Mouse (Mus musculus) spleen, adult 2 months (tissue): Measurements from ENCODE around the gene Cysrt1. TPM values are rescaled to one million over a fixed set of nuclear protein-coding genes. Genes with fewer than 3 reads are reported as not detected.

Source experiments
- DNase-seq, 2 experiments: peaks; one replicate each; pipeline versions ENCODE4 v3.0.0 to v3.0.0-alpha.2; 2012 to 2021; ENCODE audit warnings: low spot score in 2 of 2, low read depth in 1 of 2
- H3K27ac ChIP-seq: fragments of 200-500 bp; 2 replicates; pipeline ENCODE4 v1.5.1; 2012; ENCODE audit warnings: low read length, inconsistent platforms; ENCODE audit not compliant: insufficient read depth
- H3K27me3 ChIP-seq: fragments of 200-500 bp; 2 replicates; pipeline ENCODE4 v1.6.1; 2012; ENCODE audit warnings: mild to moderate bottlenecking, moderate library complexity, low read length, inconsistent platforms; ENCODE audit not compliant: control insufficient read depth, insufficient read depth
- H3K36me3 ChIP-seq: fragments of 200-500 bp; 2 replicates; pipeline ENCODE4 v1.6.1; 2012; ENCODE audit warnings: mild to moderate bottlenecking, low read length, inconsistent platforms; ENCODE audit not compliant: control insufficient read depth, insufficient read depth
- H3K4me1 ChIP-seq: fragments of 200-500 bp; 2 replicates; pipeline ENCODE4 v1.6.1; 2011; ENCODE audit warnings: inconsistent platforms; ENCODE audit not compliant: control insufficient read depth, insufficient read depth, insufficient read length
- H3K4me3 ChIP-seq: fragments of 200-500 bp; 2 replicates; pipeline ENCODE4 v1.5.1; 2011; ENCODE audit warnings: mild to moderate bottlenecking, inconsistent platforms; ENCODE audit not compliant: insufficient read depth, insufficient read length; ENCODE audit errors: extremely low read depth
- CTCF ChIP-seq: fragments of 200-500 bp; IDR thresholded peaks from 2 replicates; pipeline ENCODE4 v1.5.1; 2011; ENCODE audit warnings: mild to moderate bottlenecking, inconsistent platforms; ENCODE audit not compliant: insufficient read depth, insufficient read length, insufficient replicate concordance; ENCODE audit errors: extremely low read depth
- POLR2A ChIP-seq: fragments of 200-500 bp; IDR thresholded peaks from 2 replicates; pipeline ENCODE4 v1.6.1; 2011; ENCODE audit warnings: low read depth, low read length, inconsistent platforms
- WGBS: fragments of 180-500 bp; shearing (Covaris S2); methylation state at CpG from one replicate; pipeline ENCODE4 v1.1.7; 2018; 5-methylcytosine and 5-hydroxymethylcytosine counted together
- polyA plus RNA-seq: library from polyadenylated mRNA; depleted of rRNA; stranded (reverse); fragments of >200 nt; gene quantifications from 2 replicates; pipeline ENCODE4 v1.2.3, GENCODE M21; 2012

The Cysrt1 gene
- polyA plus RNA-seq, 1 experiment = not detected

DNA sequence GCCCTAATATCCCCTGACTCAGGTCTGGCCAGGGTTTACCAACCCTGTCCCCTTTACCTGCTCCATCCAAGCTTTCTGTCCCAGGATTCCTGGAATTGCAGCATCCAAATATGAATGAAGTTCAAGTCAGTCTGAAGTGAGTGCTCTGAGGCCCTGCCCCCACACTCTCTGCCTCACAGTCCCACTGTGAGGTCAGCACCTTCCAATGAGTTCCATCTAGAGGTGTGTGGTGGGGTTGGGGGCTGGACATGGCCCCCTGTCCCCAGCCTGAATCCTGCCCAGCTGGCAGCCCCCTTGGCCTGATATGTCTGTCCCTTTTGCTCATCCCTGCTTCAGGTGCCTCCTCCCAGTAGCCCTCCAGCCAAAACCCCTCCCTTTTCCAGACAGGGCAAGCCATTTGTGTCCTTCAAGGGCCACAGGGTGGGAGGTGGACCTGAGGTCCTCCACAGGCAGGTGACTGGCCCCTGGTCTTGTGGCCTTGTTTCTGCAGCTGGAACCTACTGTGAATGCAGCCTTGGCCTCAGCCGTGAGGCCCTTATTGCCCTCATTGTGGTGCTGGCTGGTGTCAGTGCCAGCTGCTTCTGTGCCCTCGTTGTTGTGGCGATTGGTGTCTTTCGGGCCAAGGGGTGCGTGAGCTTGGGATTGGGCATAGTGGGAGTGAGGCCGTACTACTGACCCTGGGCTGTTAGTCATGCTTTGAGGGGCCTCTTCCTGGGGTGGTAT lies 45.8 kb upstream of the Cysrt1 start, which contains the start of gene Tmem210:
Gene Tmem210, plus strand, starts transcription at position 219 of the 723 bp plus-strand sequence.
- Histone ChIP-seq H3K27ac (no peak within 1 kb of the TSS), H3K27me3 (peaks cover 9% of the 10 kb centered on the region)
- WGBS = 90% methylated on average over 6 of the region's 6 CpGs

GRCm38 (mm10) chr2:25286837-25287636 lies 44.8 kb upstream of the Cysrt1 start:
- Histone ChIP-seq H3K27ac (no peak overlapping the region), H3K36me3 (peaks cover 19% of the 10 kb centered on the region), H3K4me1 (0 out of 2 replicates have a peak, but pooled peaks cover 2% of the 10 kb centered on the region), H3K4me3 (no peak overlapping the region), H3K27me3 (peaks cover 5% of the 10 kb centered on the region)
- no peak for DNase-seq
- WGBS = 39% methylated on average over 7 of the region's 7 CpGs
- no peak for TF ChIP-seq POLR2A
- no peak for TF ChIP-seq CTCF

More for the DNA sequence above, 45.8 kb upstream of the Cysrt1 start, which contains the start of gene Tmem210:
- H3K4me1 ChIP-seq = 0 out of 2 replicates have a peak, but pooled peaks cover 3% of the 10 kb centered on the region
- H3K36me3 ChIP-seq = peaks cover 17% of the 10 kb centered on the region
- no peak for DNase-seq
- TF ChIP-seq CTCF (no peak), POLR2A (no peak)
- no peak within 1 kb of the TSS for H3K4me3 ChIP-seq

GRCm38 (mm10) chr2:25286314-25286713 lies 44.1 kb upstream of the Cysrt1 start:
- 70% methylated on average over 1 of the region's 1 CpGs for WGBS
- no peak for DNase-seq
- H3K4me1 ChIP-seq = no peaks in the 10 kb centered on the region
- H3K27me3 ChIP-seq = peaks cover 1% of the 10 kb centered on the region; the same call in 1 of the 2 replicates
- no peak for TF ChIP-seq POLR2A
- no peak for TF ChIP-seq CTCF
- peaks cover 20% of the 10 kb centered on the region for H3K36me3 ChIP-seq
- no peak overlapping the region for H3K27ac ChIP-seq
- H3K4me3 ChIP-seq = no peak overlapping the region

DNA sequence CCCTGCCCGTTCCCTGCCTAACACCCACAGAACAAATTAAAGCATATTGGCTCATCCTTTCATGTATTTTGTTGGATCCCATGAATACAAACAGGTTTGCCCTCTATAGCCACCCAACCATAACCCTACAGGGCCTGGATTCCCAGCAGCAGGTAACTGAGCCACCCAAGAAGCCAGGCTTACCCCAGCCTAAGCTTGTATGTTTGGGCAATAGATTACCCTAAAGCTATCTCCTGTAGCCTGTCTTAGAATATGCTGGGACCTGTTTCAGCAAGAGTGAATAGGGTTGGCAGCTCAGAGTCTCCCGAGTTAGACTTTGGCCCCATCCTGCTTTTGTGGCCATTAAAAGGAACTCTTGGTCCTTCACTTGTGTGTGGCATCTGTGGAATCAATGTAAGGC lies 43.3 kb upstream of the Cysrt1 start:
- no peak for DNase-seq
- no peak overlapping the region for H3K4me3 ChIP-seq
- TF ChIP-seq CTCF (no peak), POLR2A (no peak)
- H3K36me3 ChIP-seq = peaks cover 23% of the 10 kb centered on the region
- no peaks in the 10 kb centered on the region for H3K27me3 ChIP-seq
- no peak overlapping the region for H3K27ac ChIP-seq
- WGBS = 90% methylated on average over 2 of the region's 2 CpGs
- no peaks in the 10 kb centered on the region for H3K4me1 ChIP-seq

GRCm38 (mm10) chr2:25278928-25279882 lies 37.0 kb upstream of the Cysrt1 start:
- TF ChIP-seq CTCF = peak; percentile 69; the same call in 1 of the 2 replicates
- TF ChIP-seq POLR2A = no peak
- H3K36me3 ChIP-seq = peaks cover 36% of the 10 kb centered on the region
- H3K27me3 ChIP-seq = no peaks in the 10 kb centered on the region
- WGBS = 69% methylated on average over 13 of the region's 13 CpGs
- H3K27ac ChIP-seq = no peak overlapping the region
- no peaks in the 10 kb centered on the region for H3K4me1 ChIP-seq
- peak; percentile 69 to 74 for DNase-seq
- no peak overlapping the region for H3K4me3 ChIP-seq

DNA sequence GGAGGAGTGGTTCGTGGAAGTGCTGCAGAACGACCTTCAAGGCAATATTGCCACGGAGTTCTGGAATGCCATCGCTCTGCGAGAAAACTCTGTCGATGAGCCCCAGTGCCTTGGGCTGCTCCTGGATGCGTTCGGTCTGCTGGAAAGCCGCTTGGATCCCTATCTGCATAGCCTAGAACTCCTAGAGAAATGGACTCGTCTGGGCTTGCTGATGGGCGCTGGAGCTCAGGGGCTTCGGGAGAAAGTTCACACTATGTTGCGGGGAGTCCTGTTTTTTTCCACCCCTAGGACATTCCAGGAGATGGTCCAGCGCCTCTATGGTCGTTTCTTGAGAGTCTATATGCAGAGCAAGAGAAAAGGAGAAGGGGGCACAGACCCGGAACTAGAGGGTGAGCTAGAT lies 30.8 kb upstream of the Cysrt1 start:
- TF ChIP-seq CTCF (no peak), POLR2A (no peak)
- Histone ChIP-seq H3K27ac (peak overlapping the region; percentile 3; the same call in 1 of the 2 replicates), H3K4me3 (peak overlapping the region; percentile 78), H3K4me1 (peaks cover 3% of the 10 kb centered on the region; the same call in 1 of the 2 replicates), H3K27me3 (no peaks in the 10 kb centered on the region), H3K36me3 (peaks cover 19% of the 10 kb centered on the region)
- DNase-seq = no peak
- 34% methylated on average over 16 of the region's 16 CpGs for WGBS
